Mouse (Mus musculus): ENCODE results near the gene Plekhm2. TPM values are rescaled to one million over a fixed set of nuclear protein-coding genes. Genes with fewer than 3 reads are reported as not detected.

The Plekhm2 gene
- polyA plus RNA-seq, 1 experiment from 2014 or later = 7.0 TPM

- 1% methylated on average over 19 of the region's 19 CpGs for WGBS
- Histone ChIP-seq H3K9me3 (ENCODE audit: control insufficient read depth, low read length) (no peaks in the 10 kb centered on the region), H3K27ac (ENCODE audit: low read length) (no peak overlapping the region), H3K4me3 (replicated peaks; ENCODE audit: low read length) (peak overlapping the region; percentile 56), H3K36me3 (ENCODE audit: control insufficient read depth, insufficient read depth) (no peaks in the 10 kb centered on the region), H3K27me3 (replicated peaks; ENCODE audit: control insufficient read depth, insufficient read depth, low read length) (peaks cover 13% of the 10 kb centered on the region), H3K4me1 (replicated peaks; ENCODE audit: control insufficient read depth, insufficient read depth, low read length) (peaks cover 22% of the 10 kb centered on the region), H3K9ac (replicated peaks; ENCODE audit: low read depth, low read length) (peak overlapping the region; percentile 16; the same call in 1 of the 2 replicates), H3K4me2 (ENCODE audit: low read length) (peak overlapping the region; percentile 77)
- ATAC-seq = no peak
Measured at GRCm38 (mm10) chr4:141598199-141598893, 66.4 kb downstream of the Plekhm2 start.

- no peaks in the 10 kb centered on the region for H3K36me3 ChIP-seq (ENCODE audit: control insufficient read depth, insufficient read depth)
- no peak overlapping the region for H3K27ac ChIP-seq (ENCODE audit: low read length)
- no peaks in the 10 kb centered on the region for H3K9me3 ChIP-seq (ENCODE audit: control insufficient read depth, low read length)
- H3K4me2 ChIP-seq (ENCODE audit: low read length) = no peak overlapping the region
- peaks cover 22% of the 10 kb centered on the region for H3K4me1 ChIP-seq (replicated peaks; ENCODE audit: control insufficient read depth, insufficient read depth, low read length)
- no peak overlapping the region for H3K4me3 ChIP-seq (replicated peaks; ENCODE audit: low read length)
- H3K9ac ChIP-seq (replicated peaks; ENCODE audit: low read depth, low read length) = no peak overlapping the region
- 85% methylated on average over 8 of the region's 8 CpGs for WGBS
- H3K27me3 ChIP-seq (replicated peaks; ENCODE audit: control insufficient read depth, insufficient read depth, low read length) = peaks cover 13% of the 10 kb centered on the region
- no peak for ATAC-seq
Measured at GRCm38 (mm10) chr4:141596700-141597328, 67.9 kb downstream of the Plekhm2 start.

- no peak overlapping the region for H3K4me3 ChIP-seq (replicated peaks; ENCODE audit: low read length)
- H3K9ac ChIP-seq (replicated peaks; ENCODE audit: low read depth, low read length) = no peak overlapping the region
- no peaks in the 10 kb centered on the region for H3K36me3 ChIP-seq (ENCODE audit: control insufficient read depth, insufficient read depth)
- peaks cover 13% of the 10 kb centered on the region for H3K27me3 ChIP-seq (replicated peaks; ENCODE audit: control insufficient read depth, insufficient read depth, low read length)
- no peak for ATAC-seq
- H3K27ac ChIP-seq (ENCODE audit: low read length) = no peak overlapping the region
- H3K4me2 ChIP-seq (ENCODE audit: low read length) = no peak overlapping the region
- peaks cover 22% of the 10 kb centered on the region for H3K4me1 ChIP-seq (replicated peaks; ENCODE audit: control insufficient read depth, insufficient read depth, low read length)
- 78% methylated on average over 9 of the region's 9 CpGs for WGBS
- H3K9me3 ChIP-seq (ENCODE audit: control insufficient read depth, low read length) = no peaks in the 10 kb centered on the region
Measured at GRCm38 (mm10) chr4:141595605-141596268, 69.0 kb downstream of the Plekhm2 start.

- Histone ChIP-seq H3K9ac (replicated peaks; ENCODE audit: low read depth, low read length) (no peak overlapping the region), H3K27me3 (replicated peaks; ENCODE audit: control insufficient read depth, insufficient read depth, low read length) (peaks cover 13% of the 10 kb centered on the region), H3K4me3 (replicated peaks; ENCODE audit: low read length) (no peak overlapping the region), H3K4me1 (replicated peaks; ENCODE audit: control insufficient read depth, insufficient read depth, low read length) (peaks cover 20% of the 10 kb centered on the region), H3K27ac (ENCODE audit: low read length) (no peak overlapping the region), H3K36me3 (ENCODE audit: control insufficient read depth, insufficient read depth) (no peaks in the 10 kb centered on the region), H3K9me3 (ENCODE audit: control insufficient read depth, low read length) (no peaks in the 10 kb centered on the region), H3K4me2 (ENCODE audit: low read length) (no peak overlapping the region)
- ATAC-seq = no peak
- 95% methylated on average over 11 of the region's 11 CpGs for WGBS
Measured at GRCm38 (mm10) chr4:141595138-141595537, 69.6 kb downstream of the Plekhm2 start.

GRCm38 (mm10) chr4:141591547-141591946 lies 73.2 kb downstream of the Plekhm2 start:
- Histone ChIP-seq H3K36me3 (ENCODE audit: control insufficient read depth, insufficient read depth) (no peaks in the 10 kb centered on the region), H3K4me3 (replicated peaks; ENCODE audit: low read length) (no peak overlapping the region), H3K27ac (ENCODE audit: low read length) (no peak overlapping the region), H3K27me3 (replicated peaks; ENCODE audit: control insufficient read depth, insufficient read depth, low read length) (no peaks in the 10 kb centered on the region), H3K4me1 (replicated peaks; ENCODE audit: control insufficient read depth, insufficient read depth, low read length) (no peaks in the 10 kb centered on the region), H3K9ac (replicated peaks; ENCODE audit: low read depth, low read length) (no peak overlapping the region), H3K9me3 (ENCODE audit: control insufficient read depth, low read length) (no peaks in the 10 kb centered on the region), H3K4me2 (ENCODE audit: low read length) (no peak overlapping the region)
- no peak for ATAC-seq
- WGBS = 20% methylated on average over 3 of the region's 3 CpGs

GRCm38 (mm10) chr4:141583919-141584318 lies 80.8 kb downstream of the Plekhm2 start:
- Histone ChIP-seq H3K9me3 (ENCODE audit: control insufficient read depth, low read length) (no peaks in the 10 kb centered on the region), H3K36me3 (ENCODE audit: control insufficient read depth, insufficient read depth) (no peaks in the 10 kb centered on the region), H3K27me3 (replicated peaks; ENCODE audit: control insufficient read depth, insufficient read depth, low read length) (no peaks in the 10 kb centered on the region), H3K4me3 (replicated peaks; ENCODE audit: low read length) (no peak overlapping the region), H3K27ac (ENCODE audit: low read length) (no peak overlapping the region), H3K4me2 (ENCODE audit: low read length) (no peak overlapping the region), H3K4me1 (replicated peaks; ENCODE audit: control insufficient read depth, insufficient read depth, low read length) (no peaks in the 10 kb centered on the region), H3K9ac (replicated peaks; ENCODE audit: low read depth, low read length) (no peak overlapping the region)
- WGBS = 92% methylated on average over 8 of the region's 8 CpGs
- ATAC-seq = no peak

GRCm38 (mm10) chr4:141581051-141581450 lies 83.6 kb downstream of the Plekhm2 start:
- no peaks in the 10 kb centered on the region for H3K9me3 ChIP-seq (ENCODE audit: control insufficient read depth, low read length)
- H3K4me1 ChIP-seq (replicated peaks; ENCODE audit: control insufficient read depth, insufficient read depth, low read length) = no peaks in the 10 kb centered on the region
- H3K27me3 ChIP-seq (replicated peaks; ENCODE audit: control insufficient read depth, insufficient read depth, low read length) = no peaks in the 10 kb centered on the region
- H3K36me3 ChIP-seq (ENCODE audit: control insufficient read depth, insufficient read depth) = no peaks in the 10 kb centered on the region
- no peak overlapping the region for H3K4me2 ChIP-seq (ENCODE audit: low read length)
- no peak overlapping the region for H3K27ac ChIP-seq (ENCODE audit: low read length)
- ATAC-seq = no peak
- no peak overlapping the region for H3K9ac ChIP-seq (replicated peaks; ENCODE audit: low read depth, low read length)
- 77% methylated on average over 13 of the region's 13 CpGs for WGBS
- H3K4me3 ChIP-seq (replicated peaks; ENCODE audit: low read length) = no peak overlapping the region

GRCm38 (mm10) chr4:141578833-141579232 lies 85.9 kb downstream of the Plekhm2 start:
- 83% methylated on average over 3 of the region's 3 CpGs for WGBS
- Histone ChIP-seq H3K4me2 (ENCODE audit: low read length) (no peak overlapping the region), H3K9me3 (ENCODE audit: control insufficient read depth, low read length) (no peaks in the 10 kb centered on the region), H3K27ac (ENCODE audit: low read length) (no peak overlapping the region), H3K9ac (replicated peaks; ENCODE audit: low read depth, low read length) (no peak overlapping the region), H3K36me3 (ENCODE audit: control insufficient read depth, insufficient read depth) (no peaks in the 10 kb centered on the region), H3K4me3 (replicated peaks; ENCODE audit: low read length) (no peak overlapping the region), H3K27me3 (replicated peaks; ENCODE audit: control insufficient read depth, insufficient read depth, low read length) (no peaks in the 10 kb centered on the region), H3K4me1 (replicated peaks; ENCODE audit: control insufficient read depth, insufficient read depth, low read length) (peaks cover 4% of the 10 kb centered on the region; the same call in 1 of the 2 replicates)
- ATAC-seq = no peak

GRCm38 (mm10) chr4:141576877-141577276 lies 87.8 kb downstream of the Plekhm2 start:
- no peak for ATAC-seq
- Histone ChIP-seq H3K9me3 (ENCODE audit: control insufficient read depth, low read length) (no peaks in the 10 kb centered on the region), H3K27me3 (replicated peaks; ENCODE audit: control insufficient read depth, insufficient read depth, low read length) (no peaks in the 10 kb centered on the region), H3K36me3 (ENCODE audit: control insufficient read depth, insufficient read depth) (no peaks in the 10 kb centered on the region), H3K9ac (replicated peaks; ENCODE audit: low read depth, low read length) (no peak overlapping the region), H3K4me2 (ENCODE audit: low read length) (no peak overlapping the region), H3K27ac (ENCODE audit: low read length) (no peak overlapping the region), H3K4me1 (replicated peaks; ENCODE audit: control insufficient read depth, insufficient read depth, low read length) (peaks cover 4% of the 10 kb centered on the region; the same call in 1 of the 2 replicates), H3K4me3 (replicated peaks; ENCODE audit: low read length) (no peak overlapping the region)
- WGBS = 94% methylated on average over 7 of the region's 7 CpGs
